Mouse (Mus musculus) lung, postnatal 10 days (tissue): ENCODE measurements around the gene Vopp1.

Experiments
- DNase-seq: peaks from one replicate; pipeline ENCODE4 v3.0.0; 2021

The Vopp1 gene

DNA sequence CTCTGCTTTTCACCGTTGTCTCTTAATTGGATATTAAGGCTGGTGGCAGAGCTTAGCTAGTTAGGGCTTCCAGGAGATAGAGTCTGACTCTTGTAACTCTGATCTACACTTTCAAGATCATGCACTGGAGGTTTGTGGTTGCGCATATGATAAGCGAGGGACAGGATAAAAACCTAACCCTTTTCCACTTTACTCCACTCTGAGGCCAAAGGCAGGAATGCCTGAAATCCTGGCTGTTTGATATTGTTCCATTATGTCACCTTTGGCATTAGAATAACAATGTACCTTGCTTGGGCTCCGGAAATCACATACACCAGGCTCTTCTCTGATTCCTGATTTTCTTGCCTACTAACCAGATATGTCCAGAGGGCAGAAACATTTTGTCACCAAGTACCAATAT is 123.3 kb downstream of the Vopp1 start:
- DNase-seq: no peak

- DNase-seq: no peak
These were observed 131.8 kb downstream of the Vopp1 start for GRCm38 (mm10) chr6:57693116-57693515.

- DNase-seq: peak; percentile 92
These were observed 133.3 kb downstream of the Vopp1 start, which contains the start of gene Pyurf for GRCm38 (mm10) chr6:57691467-57692261. Pyurf (minus strand) TSS chr6:57692078.

- no peak for DNase-seq
These were observed 140.8 kb downstream of the Vopp1 start for GRCm38 (mm10) chr6:57684156-57684555.
